Mouse (Mus musculus) neural tube, embryonic 11.5 days (tissue): ENCODE results near the gene Stra6. TPM values are rescaled to one million over a fixed set of nuclear protein-coding genes. Genes with fewer than 3 reads are reported as not detected.

Source experiments
- ATAC-seq: fragments of 200-750 bp; cut with Nextera tagmentation; 2 replicates; pipeline ENCODE4 v1.8.0; 2017; ENCODE audit warnings: moderate number of reproducible peaks, mild to moderate bottlenecking, moderate TSS enrichment, moderate library complexity; ENCODE audit not compliant: insufficient read depth, low FRiP score, low TSS enrichment
- DNase-seq: peaks from one replicate; pipeline ENCODE4 v3.0.0-alpha.2; 2015; ENCODE audit warnings: low spot score
- H3K27ac ChIP-seq: fragments of 300-500 bp; sonication (generic); 2 replicates; pipeline ENCODE4 v1.5.1; 2014; ENCODE audit warnings: low read depth, mild to moderate bottlenecking, low read length
- H3K27me3 ChIP-seq: fragments of 300-500 bp; sonication (generic); 2 replicates; pipeline ENCODE4 v1.6.1; 2014; ENCODE audit warnings: mild to moderate bottlenecking, low read length, mixed read lengths; ENCODE audit not compliant: control insufficient read depth, insufficient read depth
- H3K36me3 ChIP-seq: fragments of 300-500 bp; sonication (generic); 2 replicates; pipeline ENCODE4 v1.6.1; 2014; ENCODE audit warnings: mild to moderate bottlenecking, low read length, moderate library complexity, mixed read lengths; ENCODE audit not compliant: control insufficient read depth, insufficient read depth
- H3K4me1 ChIP-seq: fragments of 300-500 bp; sonication (generic); 2 replicates; pipeline ENCODE4 v1.6.1; 2014; ENCODE audit warnings: low read length, mixed read lengths; ENCODE audit not compliant: control insufficient read depth, insufficient read depth
- H3K4me2 ChIP-seq: fragments of 300-500 bp; sonication (generic); 2 replicates; pipeline ENCODE4 v1.6.1; 2014; ENCODE audit warnings: low read depth, mild to moderate bottlenecking, moderate library complexity
- H3K4me3 ChIP-seq: fragments of 300-500 bp; sonication (generic); 2 replicates; pipeline ENCODE4 v1.5.1; 2014; ENCODE audit warnings: low read depth, low read length
- H3K9ac ChIP-seq: fragments of 300-500 bp; sonication (generic); 2 replicates; pipeline ENCODE4 v1.6.1; 2014; ENCODE audit warnings: mild to moderate bottlenecking, low read length
- H3K9me3 ChIP-seq: fragments of 300-500 bp; sonication (generic); 2 replicates; pipeline ENCODE4 v1.6.1; 2016; ENCODE audit warnings: low read length; ENCODE audit not compliant: control insufficient read depth
- WGBS: fragments of 180-500 bp; shearing (Covaris S2); extraction: QIAGEN DNeasy Blood & Tissue Kit; methylation state at CpG from one replicate; pipeline ENCODE4 v1.1.7; 2014; 5-methylcytosine and 5-hydroxymethylcytosine counted together
- polyA plus RNA-seq: library from polyadenylated mRNA; unstranded; fragments of >200 nt; fragmentation: Nextera tagmentation; extraction: Ambion mirVana; gene quantifications from 2 replicates; pipeline ENCODE4 v1.2.1, GENCODE M21; 2014

Gene Stra6
- polyA plus RNA-seq, 1 experiment from 2014 or later: 53.7 TPM

GRCm38 (mm10) chr9:58200270-58201090 is 136.9 kb downstream of the Stra6 start:
- H3K36me3 ChIP-seq: no peaks in the 10 kb centered on the region
- DNase-seq (no peak), ATAC-seq (no peak)
- H3K4me3 ChIP-seq: peak overlapping the region; percentile 27
- peaks cover 32% of the 10 kb centered on the region for H3K4me1 ChIP-seq
- H3K27me3 ChIP-seq: peaks cover 86% of the 10 kb centered on the region
- peak overlapping the region; percentile 44 for H3K4me2 ChIP-seq
- WGBS: 5% methylated on average over 11 of the region's 11 CpGs
- H3K9ac ChIP-seq: peak overlapping the region; percentile 41
- no peaks in the 10 kb centered on the region for H3K9me3 ChIP-seq
- peak overlapping the region; percentile 39; the same call in 1 of the 2 replicates for H3K27ac ChIP-seq

- DNase-seq: no peak
- H3K9me3 ChIP-seq: no peaks in the 10 kb centered on the region
- ATAC-seq: no peak
- peaks cover 78% of the 10 kb centered on the region for H3K27me3 ChIP-seq
- H3K4me2 ChIP-seq: peak overlapping the region; percentile 44
- H3K9ac ChIP-seq: peak overlapping the region; percentile 41
- H3K27ac ChIP-seq: no peak overlapping the region
- H3K36me3 ChIP-seq: no peaks in the 10 kb centered on the region
- H3K4me3 ChIP-seq: peak overlapping the region; percentile 27
- H3K4me1 ChIP-seq: peaks cover 32% of the 10 kb centered on the region
- 1% methylated on average over 24 of the region's 24 CpGs for WGBS
Measured at GRCm38 (mm10) chr9:58201091-58201842, 137.7 kb downstream of the Stra6 start.

- Histone ChIP-seq H3K4me3 (peak overlapping the region; percentile 27), H3K4me1 (peaks cover 29% of the 10 kb centered on the region), H3K36me3 (no peaks in the 10 kb centered on the region), H3K27ac (peak overlapping the region; percentile 51), H3K9ac (peak overlapping the region; percentile 44), H3K27me3 (peaks cover 70% of the 10 kb centered on the region), H3K9me3 (no peaks in the 10 kb centered on the region), H3K4me2 (peak overlapping the region; percentile 44)
- no peak for ATAC-seq
- DNase-seq: peak; percentile 28
- under 1% methylated on average over 37 of the region's 37 CpGs for WGBS
Measured at GRCm38 (mm10) chr9:58201861-58202549, 138.4 kb downstream of the Stra6 start.

- peak overlapping the region; percentile 44 for H3K4me2 ChIP-seq
- peak; percentile 36 for DNase-seq
- peak overlapping the region; percentile 51 for H3K27ac ChIP-seq
- 3% methylated on average over 14 of the region's 14 CpGs for WGBS
- H3K9ac ChIP-seq: peak overlapping the region; percentile 44
- peaks cover 28% of the 10 kb centered on the region for H3K4me1 ChIP-seq
- peaks cover 62% of the 10 kb centered on the region for H3K27me3 ChIP-seq
- ATAC-seq: no peak
- H3K36me3 ChIP-seq: no peaks in the 10 kb centered on the region
- peak overlapping the region; percentile 27 for H3K4me3 ChIP-seq
- H3K9me3 ChIP-seq: no peaks in the 10 kb centered on the region
Measured at GRCm38 (mm10) chr9:58202676-58203453, 139.3 kb downstream of the Stra6 start.

Other genes starting within 250 kb of the Stra6 start
- 25.7 and 25.8 TPM in 2 replicates for gene Arid3b, start 227.0 kb upstream of the Stra6 start, polyA plus RNA-seq
- 119 and 124 TPM in 2 replicates for gene Ubl7, start 152.8 kb upstream of the Stra6 start, polyA plus RNA-seq
- 1.6 and 2.0 TPM in 2 replicates for gene Sema7a, start 123.7 kb upstream of the Stra6 start, polyA plus RNA-seq
- gene Cyp11a1, start 57.4 kb upstream of the Stra6 start, polyA plus RNA-seq: 0.16 TPM in 1 of 2 replicates, not detected in the other
- 0.08 and 0.22 TPM in 2 replicates for gene Ccdc33, start 55.0 kb downstream of the Stra6 start, polyA plus RNA-seq
- gene Islr, start 140.5 kb downstream of the Stra6 start, polyA plus RNA-seq: 31.2 and 31.5 TPM in 2 replicates
- gene Islr2, start 140.5 kb downstream of the Stra6 start, polyA plus RNA-seq: 6.3 and 9.3 TPM in 2 replicates
- gene Pml, start 186.0 kb downstream of the Stra6 start, polyA plus RNA-seq: 7.6 and 10.6 TPM in 2 replicates
- gene Stoml1, start 189.4 kb downstream of the Stra6 start, polyA plus RNA-seq: 29.6 and 35.9 TPM in 2 replicates
- 12.8 and 13.5 TPM in 2 replicates for gene Loxl1, start 249.4 kb downstream of the Stra6 start, polyA plus RNA-seq